Mouse (Mus musculus): Measurements from ENCODE around the gene Kyat1.
A peak's percentile ranks its signal among the peaks of the same experiment; 100 is the strongest.

Kyat1 gene

GRCm38 (mm10) chr2:30205629-30206357 is at the start of gene Kyat1:
Kyat1 (minus strand) TSS chr2:30205847.
- DNase-seq: peak; percentile 92

GRCm38 (mm10) chr2:30253809-30254208 is 48.2 kb upstream of the Kyat1 start:
- no peak for DNase-seq

- DNase-seq: no peak
These were observed 46.9 kb upstream of the Kyat1 start for GRCm38 (mm10) chr2:30252521-30252920.

- DNase-seq: no peak
These were observed 45.9 kb upstream of the Kyat1 start for GRCm38 (mm10) chr2:30251417-30252104.

- no peak for DNase-seq
These were observed 44.8 kb upstream of the Kyat1 start for GRCm38 (mm10) chr2:30250166-30251128.

- no peak for DNase-seq
These were observed 43.5 kb upstream of the Kyat1 start for GRCm38 (mm10) chr2:30249182-30249581.

- DNase-seq: no peak
These were observed 42.0 kb upstream of the Kyat1 start for GRCm38 (mm10) chr2:30247681-30248080.

- DNase-seq: no peak
These were observed 41.4 kb upstream of the Kyat1 start for GRCm38 (mm10) chr2:30247036-30247435.

GRCm38 (mm10) chr2:30244595-30245178 is 39.0 kb upstream of the Kyat1 start:
- DNase-seq: peak; percentile 27

GRCm38 (mm10) chr2:30243391-30243790 is 37.7 kb upstream of the Kyat1 start:
- DNase-seq: peak; percentile 25

- DNase-seq: peak; percentile 82
These were observed 36.9 kb upstream of the Kyat1 start for GRCm38 (mm10) chr2:30242509-30242908.

GRCm38 (mm10) chr2:30240267-30240666 is 34.6 kb upstream of the Kyat1 start, which contains the start of gene Gm28035:
Gm28035 (plus strand) TSS chr2:30240567.
- no peak for DNase-seq

GRCm38 (mm10) chr2:30239777-30240176 is 34.1 kb upstream of the Kyat1 start:
- peak; percentile 39 for DNase-seq

GRCm38 (mm10) chr2:30238906-30239465 is 33.3 kb upstream of the Kyat1 start:
- DNase-seq: peak; percentile 36

GRCm38 (mm10) chr2:30237881-30238280 is 32.2 kb upstream of the Kyat1 start:
- no peak for DNase-seq

GRCm38 (mm10) chr2:30237199-30237880 is 31.7 kb upstream of the Kyat1 start, which contains the start of gene Lrrc8a:
Lrrc8a (plus strand) TSS chr2:30237715.
- peak; percentile 100 for DNase-seq

- peak; percentile 34 for DNase-seq
These were observed 31.0 kb upstream of the Kyat1 start for GRCm38 (mm10) chr2:30236426-30237198.

GRCm38 (mm10) chr2:30235593-30235992 is 29.9 kb upstream of the Kyat1 start:
- DNase-seq: peak; percentile 28

GRCm38 (mm10) chr2:30216293-30216692 is 10.6 kb upstream of the Kyat1 start:
- no peak for DNase-seq

- no peak for DNase-seq
These were observed 9.8 kb upstream of the Kyat1 start for GRCm38 (mm10) chr2:30215493-30215892.

- no peak for DNase-seq
These were observed 9.1 kb upstream of the Kyat1 start for GRCm38 (mm10) chr2:30214745-30215144.
